Mouse (Mus musculus): ENCODE results near the gene Prkar1b. TPM values are rescaled to one million over a fixed set of nuclear protein-coding genes. Genes with fewer than 3 reads are reported as not detected.
A peak's percentile ranks its signal among the peaks of the same experiment; 100 is the strongest.

The Prkar1b gene
- polyA plus RNA-seq, 1 experiment from 2014 or later: 17.4 TPM

GRCm38 (mm10) chr5:139083841-139084240 lies 66.0 kb downstream of the Prkar1b start:
- H3K4me3 ChIP-seq (ENCODE audit: low read length): no peak overlapping the region
- no peak overlapping the region for H3K4me2 ChIP-seq (ENCODE audit: low read depth, low read length)
- no peak overlapping the region for H3K9ac ChIP-seq (ENCODE audit: low read length)
- peaks cover 2% of the 10 kb centered on the region; the same call in 1 of the 2 replicates for H3K9me3 ChIP-seq (ENCODE audit: control insufficient read depth, low read length)
- no peaks in the 10 kb centered on the region for H3K27me3 ChIP-seq (ENCODE audit: control insufficient read depth, insufficient read depth, low read depth, low read length)
- ATAC-seq (ENCODE audit: low read depth): no peak
- H3K36me3 ChIP-seq (ENCODE audit: control insufficient read depth, insufficient read depth, low read length): no peaks in the 10 kb centered on the region
- H3K27ac ChIP-seq (ENCODE audit: low read length): no peak overlapping the region
- H3K4me1 ChIP-seq (replicated peaks; ENCODE audit: control insufficient read depth, insufficient read depth, low read length): peaks cover 5% of the 10 kb centered on the region
- 82% methylated on average over 4 of the region's 4 CpGs for WGBS

DNA sequence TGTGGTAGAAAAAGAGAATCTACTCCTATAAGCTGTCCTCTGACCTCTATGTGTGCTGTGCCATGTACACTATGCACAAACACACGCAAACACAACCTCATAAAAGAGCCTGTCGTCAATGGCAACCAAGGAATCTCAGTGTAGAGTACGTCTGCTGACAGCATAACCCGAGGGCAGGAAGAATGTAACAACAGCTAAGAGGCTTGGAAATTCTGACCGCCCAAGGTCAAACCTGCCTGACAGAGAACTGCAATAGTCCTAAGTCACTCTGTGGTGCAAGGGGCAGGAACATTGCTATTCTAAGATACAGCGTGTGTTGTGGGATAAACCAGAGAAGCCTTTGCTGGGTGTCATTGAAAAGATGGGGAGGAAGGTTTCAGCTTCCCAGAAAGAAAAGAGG lies 68.4 kb downstream of the Prkar1b start:
- ATAC-seq (ENCODE audit: low read depth): 0 out of 2 replicates have a peak, but pooled peaks have one; percentile 3
- Histone ChIP-seq H3K4me1 (replicated peaks; ENCODE audit: control insufficient read depth, insufficient read depth, low read length) (peaks cover 16% of the 10 kb centered on the region), H3K36me3 (ENCODE audit: control insufficient read depth, insufficient read depth, low read length) (no peaks in the 10 kb centered on the region), H3K27ac (ENCODE audit: low read length) (peak overlapping the region; percentile 51), H3K9me3 (ENCODE audit: control insufficient read depth, low read length) (no peaks in the 10 kb centered on the region), H3K4me2 (ENCODE audit: low read depth, low read length) (no peak overlapping the region), H3K27me3 (ENCODE audit: control insufficient read depth, insufficient read depth, low read depth, low read length) (no peaks in the 10 kb centered on the region), H3K9ac (ENCODE audit: low read length) (no peak overlapping the region), H3K4me3 (ENCODE audit: low read length) (no peak overlapping the region)
- WGBS: 13% methylated on average over 6 of the region's 6 CpGs

DNA sequence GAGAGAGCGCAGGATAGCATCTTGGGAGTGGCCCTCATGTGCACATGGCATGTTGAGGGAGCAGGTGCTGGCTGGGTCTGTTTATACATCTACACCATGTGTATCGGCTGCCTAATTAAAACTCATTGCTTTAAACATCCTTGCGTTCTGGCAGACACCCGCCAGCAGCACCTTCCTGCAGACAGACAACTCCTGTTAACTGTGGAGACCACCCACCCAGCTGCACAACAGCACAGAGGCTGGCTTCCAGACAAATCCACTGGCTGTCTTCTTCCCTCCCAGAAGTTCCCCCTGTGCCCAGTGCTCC lies 71.7 kb downstream of the Prkar1b start:
- no peak for ATAC-seq (ENCODE audit: low read depth)
- no peak overlapping the region for H3K4me2 ChIP-seq (ENCODE audit: low read depth, low read length)
- H3K27ac ChIP-seq (ENCODE audit: low read length): no peak overlapping the region
- H3K27me3 ChIP-seq (ENCODE audit: control insufficient read depth, insufficient read depth, low read depth, low read length): no peaks in the 10 kb centered on the region
- 62% methylated on average over 4 of the region's 4 CpGs for WGBS
- no peaks in the 10 kb centered on the region for H3K9me3 ChIP-seq (ENCODE audit: control insufficient read depth, low read length)
- H3K4me1 ChIP-seq (replicated peaks; ENCODE audit: control insufficient read depth, insufficient read depth, low read length): peaks cover 27% of the 10 kb centered on the region
- H3K4me3 ChIP-seq (ENCODE audit: low read length): no peak overlapping the region
- H3K9ac ChIP-seq (ENCODE audit: low read length): no peak overlapping the region
- H3K36me3 ChIP-seq (ENCODE audit: control insufficient read depth, insufficient read depth, low read length): no peaks in the 10 kb centered on the region

GRCm38 (mm10) chr5:139077311-139078155 lies 72.3 kb downstream of the Prkar1b start:
- H3K27ac ChIP-seq (ENCODE audit: low read length): no peak overlapping the region
- H3K9ac ChIP-seq (ENCODE audit: low read length): no peak overlapping the region
- H3K9me3 ChIP-seq (ENCODE audit: control insufficient read depth, low read length): no peaks in the 10 kb centered on the region
- no peaks in the 10 kb centered on the region for H3K27me3 ChIP-seq (ENCODE audit: control insufficient read depth, insufficient read depth, low read depth, low read length)
- peak; percentile 14; the same call in 1 of the 2 replicates for ATAC-seq (ENCODE audit: low read depth)
- no peaks in the 10 kb centered on the region for H3K36me3 ChIP-seq (ENCODE audit: control insufficient read depth, insufficient read depth, low read length)
- peaks cover 27% of the 10 kb centered on the region for H3K4me1 ChIP-seq (replicated peaks; ENCODE audit: control insufficient read depth, insufficient read depth, low read length)
- 37% methylated on average over 11 of the region's 11 CpGs for WGBS
- H3K4me2 ChIP-seq (ENCODE audit: low read depth, low read length): no peak overlapping the region
- no peak overlapping the region for H3K4me3 ChIP-seq (ENCODE audit: low read length)

- Histone ChIP-seq H3K36me3 (ENCODE audit: control insufficient read depth, insufficient read depth, low read length) (no peaks in the 10 kb centered on the region), H3K27me3 (ENCODE audit: control insufficient read depth, insufficient read depth, low read depth, low read length) (no peaks in the 10 kb centered on the region), H3K9ac (ENCODE audit: low read length) (no peak overlapping the region), H3K4me2 (ENCODE audit: low read depth, low read length) (no peak overlapping the region), H3K9me3 (ENCODE audit: control insufficient read depth, low read length) (no peaks in the 10 kb centered on the region), H3K27ac (ENCODE audit: low read length) (no peak overlapping the region), H3K4me1 (replicated peaks; ENCODE audit: control insufficient read depth, insufficient read depth, low read length) (peaks cover 25% of the 10 kb centered on the region), H3K4me3 (ENCODE audit: low read length) (no peak overlapping the region)
- 69% methylated on average over 7 of the region's 7 CpGs for WGBS
- no peak for ATAC-seq (ENCODE audit: low read depth)
Measured at GRCm38 (mm10) chr5:139076450-139076849, 73.4 kb downstream of the Prkar1b start.

DNA sequence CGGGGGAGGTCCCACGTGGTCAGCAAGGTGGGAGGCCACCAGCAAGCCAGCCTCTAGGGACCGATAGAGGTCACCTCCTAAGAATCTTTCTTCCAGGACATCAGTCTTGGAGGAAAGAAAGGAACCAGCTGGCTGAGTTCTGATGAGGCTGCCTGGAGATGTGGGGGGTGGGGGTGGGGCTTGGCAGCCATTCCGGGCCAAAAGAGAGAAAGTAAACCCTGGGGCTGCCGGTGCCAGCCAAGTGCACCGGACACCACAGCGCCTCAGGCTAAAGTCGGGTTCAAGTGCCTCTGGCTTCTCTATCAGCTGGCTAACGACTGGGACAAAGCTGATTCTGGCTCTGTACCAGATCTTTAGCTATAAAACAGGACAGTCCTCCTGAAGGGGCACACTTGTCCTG lies 74.0 kb downstream of the Prkar1b start:
- Histone ChIP-seq H3K4me2 (ENCODE audit: low read depth, low read length) (no peak overlapping the region), H3K36me3 (ENCODE audit: control insufficient read depth, insufficient read depth, low read length) (no peaks in the 10 kb centered on the region)
- WGBS: 12% methylated on average over 8 of the region's 9 CpGs

GRCm38 (mm10) chr5:139075125-139075524 lies 74.7 kb downstream of the Prkar1b start:
- H3K9ac ChIP-seq (ENCODE audit: low read length): no peak overlapping the region

More for the DNA sequence above, 74.0 kb downstream of the Prkar1b start:
- H3K4me3 ChIP-seq (ENCODE audit: low read length): no peak overlapping the region
- H3K9me3 ChIP-seq (ENCODE audit: control insufficient read depth, low read length): no peaks in the 10 kb centered on the region
- no peaks in the 10 kb centered on the region for H3K27me3 ChIP-seq (ENCODE audit: control insufficient read depth, insufficient read depth, low read depth, low read length)
- peaks cover 21% of the 10 kb centered on the region for H3K4me1 ChIP-seq (replicated peaks; ENCODE audit: control insufficient read depth, insufficient read depth, low read length)
- H3K9ac ChIP-seq (ENCODE audit: low read length): no peak overlapping the region
- peak; percentile 57; the same call in 1 of the 2 replicates for ATAC-seq (ENCODE audit: low read depth)
- H3K27ac ChIP-seq (ENCODE audit: low read length): no peak overlapping the region

DNA sequence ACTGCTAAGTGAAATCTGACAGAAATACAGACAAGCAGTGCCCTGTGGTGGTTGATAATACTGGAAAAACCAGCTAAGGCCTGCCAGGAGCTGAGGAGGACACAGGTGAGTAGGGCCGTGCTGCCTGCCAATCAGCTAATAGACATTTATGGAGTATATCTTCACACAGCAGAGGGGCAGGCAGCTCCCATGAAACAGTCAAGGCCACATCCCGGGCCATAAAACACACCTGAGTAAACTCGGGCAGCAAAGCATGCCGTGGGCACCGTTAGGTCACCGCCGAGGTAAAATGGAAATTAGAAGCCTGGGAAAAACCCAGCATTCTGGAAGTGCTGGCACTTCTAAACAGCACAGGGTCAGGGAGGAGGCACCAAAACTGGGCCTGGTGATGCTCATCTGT lies 75.8 kb downstream of the Prkar1b start:
- no peak overlapping the region for H3K4me2 ChIP-seq (ENCODE audit: low read depth, low read length)
- H3K4me3 ChIP-seq (ENCODE audit: low read length): no peak overlapping the region
- H3K9me3 ChIP-seq (ENCODE audit: control insufficient read depth, low read length): no peaks in the 10 kb centered on the region
- no peak overlapping the region for H3K9ac ChIP-seq (ENCODE audit: low read length)
- no peak for ATAC-seq (ENCODE audit: low read depth)
- H3K27me3 ChIP-seq (ENCODE audit: control insufficient read depth, insufficient read depth, low read depth, low read length): no peaks in the 10 kb centered on the region
- no peak overlapping the region for H3K27ac ChIP-seq (ENCODE audit: low read length)
- H3K4me1 ChIP-seq (replicated peaks; ENCODE audit: control insufficient read depth, insufficient read depth, low read length): peaks cover 21% of the 10 kb centered on the region
- WGBS: 77% methylated on average over 7 of the region's 7 CpGs
- no peaks in the 10 kb centered on the region for H3K36me3 ChIP-seq (ENCODE audit: control insufficient read depth, insufficient read depth, low read length)

More at GRCm38 (mm10) chr5:139075125-139075524, 74.7 kb downstream of the Prkar1b start:
- no peaks in the 10 kb centered on the region for H3K27me3 ChIP-seq (ENCODE audit: control insufficient read depth, insufficient read depth, low read depth, low read length)
- no peak overlapping the region for H3K4me3 ChIP-seq (ENCODE audit: low read length)
- peaks cover 21% of the 10 kb centered on the region for H3K4me1 ChIP-seq (replicated peaks; ENCODE audit: control insufficient read depth, insufficient read depth, low read length)
- ATAC-seq (ENCODE audit: low read depth): peak; percentile 63; the same call in 1 of the 2 replicates
- 48% methylated on average over 3 of the region's 3 CpGs for WGBS
- H3K4me2 ChIP-seq (ENCODE audit: low read depth, low read length): no peak overlapping the region
- H3K9me3 ChIP-seq (ENCODE audit: control insufficient read depth, low read length): no peaks in the 10 kb centered on the region
- H3K36me3 ChIP-seq (ENCODE audit: control insufficient read depth, insufficient read depth, low read length): no peaks in the 10 kb centered on the region
- no peak overlapping the region for H3K27ac ChIP-seq (ENCODE audit: low read length)

DNA sequence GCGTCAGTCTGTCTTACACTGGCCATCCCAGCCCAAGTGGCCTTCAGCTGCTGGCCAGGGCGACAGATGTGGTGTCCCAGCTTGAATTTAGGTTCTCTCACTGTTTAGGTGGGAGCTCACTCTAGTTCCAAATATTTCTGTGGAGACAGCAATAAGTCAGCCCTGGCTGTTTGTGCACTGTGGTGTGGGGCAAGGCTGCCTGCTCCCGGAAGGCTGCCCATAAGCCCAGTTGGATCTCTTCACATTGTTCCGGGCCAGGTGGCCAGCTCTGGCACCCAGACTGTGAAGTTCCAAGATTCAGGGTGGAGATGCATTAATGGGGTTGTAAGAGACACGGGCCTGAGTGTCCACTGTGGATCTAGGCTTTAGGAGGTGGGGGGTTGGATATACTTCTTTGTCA lies 76.9 kb downstream of the Prkar1b start:
- WGBS: 86% methylated on average over 5 of the region's 5 CpGs
- H3K9ac ChIP-seq (ENCODE audit: low read length): no peak overlapping the region
- no peaks in the 10 kb centered on the region for H3K9me3 ChIP-seq (ENCODE audit: control insufficient read depth, low read length)
- H3K4me1 ChIP-seq (replicated peaks; ENCODE audit: control insufficient read depth, insufficient read depth, low read length): peaks cover 21% of the 10 kb centered on the region
- H3K4me2 ChIP-seq (ENCODE audit: low read depth, low read length): no peak overlapping the region
- H3K36me3 ChIP-seq (ENCODE audit: control insufficient read depth, insufficient read depth, low read length): no peaks in the 10 kb centered on the region
- H3K27me3 ChIP-seq (ENCODE audit: control insufficient read depth, insufficient read depth, low read depth, low read length): no peaks in the 10 kb centered on the region
- no peak overlapping the region for H3K27ac ChIP-seq (ENCODE audit: low read length)
- no peak for ATAC-seq (ENCODE audit: low read depth)
- H3K4me3 ChIP-seq (ENCODE audit: low read length): no peak overlapping the region
